Mouse (Mus musculus): ENCODE results near the gene Ccdc60. TPM values are rescaled to one million over a fixed set of nuclear protein-coding genes. Genes with fewer than 3 reads are reported as not detected.
"Not testable (repeated sequence)": the region's sequence is repeated elsewhere in the genome, so short reads cannot be mapped to it uniquely, and the experiment has no call there.

The Ccdc60 gene
- polyA plus RNA-seq, 1 experiment from 2014 or later = 1.9 TPM

DNA sequence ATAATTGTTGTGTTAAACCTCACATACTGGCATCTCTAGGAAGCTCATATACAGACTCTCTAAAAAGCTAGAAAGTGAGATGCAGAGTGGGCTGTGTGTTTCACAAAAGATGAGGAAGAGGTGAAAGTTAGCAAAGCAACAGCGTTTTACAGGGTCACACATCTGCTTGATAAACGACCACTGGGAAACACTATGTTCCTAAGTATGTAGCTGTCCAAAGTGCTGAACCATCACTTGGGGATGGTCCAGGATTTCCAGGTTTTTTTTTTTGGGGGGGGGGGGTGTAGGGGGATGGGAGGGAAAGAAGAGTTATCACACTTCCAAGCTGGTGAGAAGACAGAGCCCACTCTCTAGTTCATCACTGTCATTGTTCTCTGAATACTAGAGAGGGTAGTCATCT is 134.0 kb downstream of the Ccdc60 start:
- no peak overlapping the region for H3K9ac ChIP-seq (ENCODE audit: low read depth, low read length)
- no peak overlapping the region for H3K27ac ChIP-seq (replicated peaks; ENCODE audit: low read depth, low read length)
- H3K4me3 ChIP-seq (ENCODE audit: low read depth, low read length) = no peak overlapping the region
- no peak for ATAC-seq (ENCODE audit: low read depth)
- no peaks in the 10 kb centered on the region for H3K4me1 ChIP-seq (ENCODE audit: control insufficient read depth, insufficient read depth, low read length)
- H3K9me3 ChIP-seq (ENCODE audit: control insufficient read depth, low read length) = no peaks in the 10 kb centered on the region
- H3K36me3 ChIP-seq (ENCODE audit: control insufficient read depth, insufficient read depth, low read length) = no peaks in the 10 kb centered on the region
- H3K4me2 ChIP-seq (ENCODE audit: low read depth, low read length) = no peak overlapping the region
- 17% methylated on average over 2 of the region's 2 CpGs for WGBS
- H3K27me3 ChIP-seq (replicated peaks; ENCODE audit: control insufficient read depth, insufficient read depth, low read length) = no peaks in the 10 kb centered on the region
- DNase-seq (ENCODE audit: low spot score) = no peak

DNA sequence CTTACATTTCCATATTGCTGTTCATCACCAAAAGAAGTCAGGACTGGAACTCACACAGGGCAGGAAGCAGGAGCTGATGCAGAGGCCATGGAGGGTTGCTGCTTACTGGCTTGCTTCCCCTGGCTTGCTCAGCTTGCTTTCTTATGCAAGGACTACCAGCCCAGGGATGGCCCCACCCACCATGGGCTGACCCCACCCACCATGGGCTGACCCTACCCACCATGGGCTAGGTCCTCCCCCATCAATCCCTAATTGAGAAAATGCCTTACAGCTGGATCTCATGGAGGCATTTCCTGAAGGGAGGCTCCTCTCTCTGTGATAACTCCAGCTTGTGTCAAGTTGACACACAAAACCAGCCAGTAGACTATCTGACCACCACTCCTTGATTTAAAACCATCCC is 142.3 kb downstream of the Ccdc60 start:
- H3K9ac ChIP-seq (ENCODE audit: low read depth, low read length); H3K27ac ChIP-seq (replicated peaks; ENCODE audit: low read depth, low read length); H3K4me3 ChIP-seq (ENCODE audit: low read depth, low read length); H3K27me3 ChIP-seq (replicated peaks; ENCODE audit: control insufficient read depth, insufficient read depth, low read length); H3K4me2 ChIP-seq (ENCODE audit: low read depth, low read length); H3K9me3 ChIP-seq (ENCODE audit: control insufficient read depth, low read length); H3K4me1 ChIP-seq (ENCODE audit: control insufficient read depth, insufficient read depth, low read length); H3K36me3 ChIP-seq (ENCODE audit: control insufficient read depth, insufficient read depth, low read length); ATAC-seq (ENCODE audit: low read depth); DNase-seq (ENCODE audit: low spot score): not testable (repeated sequence)

DNA sequence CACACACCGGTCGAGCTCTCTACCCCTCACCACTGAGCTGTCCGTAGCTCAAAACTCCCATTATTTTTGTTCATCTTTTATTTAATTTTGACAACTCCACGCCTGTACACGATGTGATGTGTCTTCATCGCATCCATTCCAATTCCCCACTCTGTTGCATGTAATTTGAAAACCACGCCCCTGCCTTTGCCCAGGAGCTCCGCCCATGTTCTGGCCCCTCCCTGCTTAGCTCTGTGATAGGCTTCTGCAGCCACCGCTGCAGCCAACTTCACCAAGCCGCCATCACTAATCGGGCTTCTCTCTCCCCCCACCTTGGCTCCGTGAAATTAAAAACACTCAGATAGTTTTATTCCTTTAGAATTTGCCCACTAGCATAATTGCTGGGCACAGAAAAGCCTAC is 144.1 kb downstream of the Ccdc60 start:
- Histone ChIP-seq H3K27ac (replicated peaks; ENCODE audit: low read depth, low read length) (no peak overlapping the region), H3K4me2 (ENCODE audit: low read depth, low read length) (no peak overlapping the region), H3K9me3 (ENCODE audit: control insufficient read depth, low read length) (no peaks in the 10 kb centered on the region), H3K27me3 (replicated peaks; ENCODE audit: control insufficient read depth, insufficient read depth, low read length) (0 out of 2 replicates have a peak, but pooled peaks cover 4% of the 10 kb centered on the region), H3K4me3 (ENCODE audit: low read depth, low read length) (no peak overlapping the region), H3K9ac (ENCODE audit: low read depth, low read length) (no peak overlapping the region), H3K36me3 (ENCODE audit: control insufficient read depth, insufficient read depth, low read length) (no peaks in the 10 kb centered on the region), H3K4me1 (ENCODE audit: control insufficient read depth, insufficient read depth, low read length) (no peaks in the 10 kb centered on the region)
- no peak for ATAC-seq (ENCODE audit: low read depth)
- DNase-seq (ENCODE audit: low spot score) = no peak
- 72% methylated on average over 12 of the region's 12 CpGs for WGBS

DNA sequence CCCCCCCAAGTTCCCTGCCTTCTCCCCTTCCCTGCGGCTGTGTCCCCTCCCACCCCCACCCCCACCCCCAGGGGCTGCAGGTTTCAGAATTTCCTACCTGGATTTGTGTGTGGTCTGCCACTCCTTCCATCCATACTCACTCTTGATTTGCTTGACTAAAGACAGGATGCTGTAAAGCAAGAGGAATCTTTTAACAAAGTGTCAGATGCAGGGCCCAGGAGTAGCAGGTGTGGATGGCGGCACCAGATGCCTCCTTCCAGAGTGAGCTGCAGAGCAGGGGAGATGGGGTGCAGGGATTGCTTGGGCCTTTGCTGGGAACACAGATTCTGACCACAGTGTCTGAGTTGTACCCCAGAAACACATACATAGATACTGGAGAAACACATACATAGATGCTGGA is 148.1 kb downstream of the Ccdc60 start:
- Histone ChIP-seq H3K4me2 (ENCODE audit: low read depth, low read length) (no peak overlapping the region), H3K27ac (replicated peaks; ENCODE audit: low read depth, low read length) (no peak overlapping the region), H3K4me3 (ENCODE audit: low read depth, low read length) (no peak overlapping the region), H3K36me3 (ENCODE audit: control insufficient read depth, insufficient read depth, low read length) (no peaks in the 10 kb centered on the region), H3K9ac (ENCODE audit: low read depth, low read length) (no peak overlapping the region), H3K4me1 (ENCODE audit: control insufficient read depth, insufficient read depth, low read length) (no peaks in the 10 kb centered on the region), H3K27me3 (replicated peaks; ENCODE audit: control insufficient read depth, insufficient read depth, low read length) (0 out of 2 replicates have a peak, but pooled peaks cover 4% of the 10 kb centered on the region), H3K9me3 (ENCODE audit: control insufficient read depth, low read length) (no peaks in the 10 kb centered on the region)
- no peak for DNase-seq (ENCODE audit: low spot score)
- ATAC-seq (ENCODE audit: low read depth) = no peak
- WGBS = 30% methylated on average over 1 of the region's 2 CpGs

DNA sequence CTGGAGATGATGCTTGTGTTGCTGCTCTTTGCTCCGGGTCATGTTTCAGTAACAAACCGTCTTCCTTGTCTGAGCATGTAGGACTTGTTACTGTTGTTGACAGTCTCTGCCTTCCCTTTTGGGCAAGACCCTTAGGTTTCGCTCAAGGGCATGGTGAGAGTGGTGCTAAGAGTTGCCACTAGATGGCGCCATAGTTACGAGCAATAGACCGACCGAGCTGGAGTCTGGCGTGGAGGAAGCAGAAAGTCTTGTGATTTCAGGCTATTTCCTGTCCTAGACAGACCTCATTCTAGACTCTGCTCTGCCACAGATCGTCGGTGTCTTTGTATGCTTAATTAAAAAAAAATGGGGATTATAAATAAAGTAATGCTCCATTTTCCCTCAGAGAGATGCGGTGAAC is 165.4 kb downstream of the Ccdc60 start:
- 9% methylated on average over 11 of the region's 11 CpGs for WGBS
- H3K27ac ChIP-seq (replicated peaks; ENCODE audit: low read depth, low read length) = no peak overlapping the region
- peak overlapping the region; percentile 20; the same call in 1 of the 2 replicates for H3K4me2 ChIP-seq (ENCODE audit: low read depth, low read length)
- H3K4me1 ChIP-seq (ENCODE audit: control insufficient read depth, insufficient read depth, low read length) = no peaks in the 10 kb centered on the region
- no peaks in the 10 kb centered on the region for H3K9me3 ChIP-seq (ENCODE audit: control insufficient read depth, low read length)
- no peak overlapping the region for H3K9ac ChIP-seq (ENCODE audit: low read depth, low read length)
- no peak overlapping the region for H3K4me3 ChIP-seq (ENCODE audit: low read depth, low read length)
- ATAC-seq (ENCODE audit: low read depth) = peak; percentile 79; the same call in 1 of the 2 replicates
- H3K36me3 ChIP-seq (ENCODE audit: control insufficient read depth, insufficient read depth, low read length) = no peaks in the 10 kb centered on the region
- no peaks in the 10 kb centered on the region for H3K27me3 ChIP-seq (replicated peaks; ENCODE audit: control insufficient read depth, insufficient read depth, low read length)
- peak; percentile 88 for DNase-seq (ENCODE audit: low spot score)

DNA sequence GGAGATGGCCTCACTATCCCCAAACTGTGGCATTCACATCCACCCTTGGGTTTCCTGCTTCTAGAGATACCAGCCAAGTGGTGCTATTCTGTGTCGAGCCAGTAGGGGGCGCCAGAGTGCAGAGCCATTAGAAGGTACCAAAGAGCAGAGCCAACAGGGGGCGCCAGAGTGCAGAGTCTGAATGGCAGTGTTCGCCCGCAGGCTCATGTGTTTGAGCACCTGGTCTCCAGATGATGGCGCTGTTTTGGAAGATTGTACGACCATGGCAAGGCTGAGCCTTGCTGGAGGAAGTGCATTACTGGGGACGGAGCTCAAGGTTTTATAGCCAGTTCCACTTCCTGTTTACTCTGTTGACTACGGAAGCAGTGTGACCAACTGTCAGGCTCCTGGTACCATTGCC is 172.2 kb downstream of the Ccdc60 start:
- no peak overlapping the region for H3K4me2 ChIP-seq (ENCODE audit: low read depth, low read length)
- 44% methylated on average over 9 of the region's 9 CpGs for WGBS
- H3K27ac ChIP-seq (replicated peaks; ENCODE audit: low read depth, low read length) = no peak overlapping the region
- H3K36me3 ChIP-seq (ENCODE audit: control insufficient read depth, insufficient read depth, low read length) = no peaks in the 10 kb centered on the region
- H3K4me1 ChIP-seq (ENCODE audit: control insufficient read depth, insufficient read depth, low read length) = no peaks in the 10 kb centered on the region; the same call in 1 of the 2 replicates
- H3K27me3 ChIP-seq (replicated peaks; ENCODE audit: control insufficient read depth, insufficient read depth, low read length) = no peaks in the 10 kb centered on the region
- peak; percentile 13 for DNase-seq (ENCODE audit: low spot score)
- H3K9me3 ChIP-seq (ENCODE audit: control insufficient read depth, low read length) = no peaks in the 10 kb centered on the region
- no peak overlapping the region for H3K9ac ChIP-seq (ENCODE audit: low read depth, low read length)
- no peak overlapping the region for H3K4me3 ChIP-seq (ENCODE audit: low read depth, low read length)
- no peak for ATAC-seq (ENCODE audit: low read depth)

DNA sequence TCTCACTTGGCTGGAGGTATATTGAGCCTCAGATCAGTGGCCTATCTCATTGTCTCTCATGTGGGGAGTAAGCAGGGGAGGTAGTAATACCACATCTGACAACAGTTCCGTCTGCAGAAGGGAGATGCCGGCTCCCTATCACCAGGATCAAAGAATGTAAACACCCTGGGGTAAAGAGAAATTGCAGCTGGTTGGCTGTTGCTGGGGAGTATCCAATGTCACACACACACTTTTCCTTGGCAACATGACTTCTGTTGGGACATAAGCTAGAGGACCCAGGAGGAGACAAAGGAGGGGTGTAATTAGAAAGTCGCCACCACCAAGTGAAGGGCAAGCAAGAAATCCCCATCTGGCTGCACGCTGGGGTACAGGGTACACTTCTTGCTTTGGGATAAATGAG is 172.7 kb downstream of the Ccdc60 start:
- 37% methylated on average over 4 of the region's 4 CpGs for WGBS
- ATAC-seq (ENCODE audit: low read depth) = no peak

DNA sequence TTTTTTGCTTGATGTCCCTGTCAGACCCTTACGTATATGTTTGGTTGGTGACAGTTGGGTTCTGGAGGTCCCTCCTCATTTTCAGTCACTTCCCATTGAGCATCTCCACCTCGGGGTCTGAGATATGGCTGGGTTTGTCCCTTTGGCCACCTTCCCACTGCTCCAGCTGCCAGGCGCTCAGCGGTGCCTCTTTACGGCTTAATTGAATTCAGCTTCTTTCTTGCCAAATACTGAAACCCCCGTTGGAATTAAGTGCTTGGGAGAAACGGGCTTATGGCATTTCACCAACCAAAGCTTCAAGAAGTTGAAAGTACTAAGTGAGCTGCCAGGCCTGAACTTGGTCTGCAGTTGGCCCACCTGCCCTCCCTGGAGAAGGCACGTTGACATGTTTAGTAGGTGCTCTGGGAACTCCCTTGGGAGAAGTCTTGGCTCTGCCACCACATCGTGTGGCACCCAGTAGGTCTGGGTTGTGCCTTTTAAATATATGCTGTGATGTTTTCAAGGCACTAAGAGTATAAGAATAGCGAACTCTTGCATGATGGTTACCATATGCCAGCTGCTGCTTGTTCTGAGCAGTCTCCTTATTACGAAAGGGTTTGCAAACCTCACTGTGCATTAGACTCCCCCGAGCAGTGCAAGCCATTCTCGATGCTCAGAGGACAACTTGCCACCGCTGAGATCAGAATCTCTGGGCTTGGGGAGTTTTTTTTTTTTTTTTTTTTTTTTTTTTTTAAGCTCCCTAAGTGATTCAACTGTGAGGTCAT is 173.5 kb downstream of the Ccdc60 start:
- no peak for ATAC-seq (ENCODE audit: low read depth)
- Histone ChIP-seq H3K36me3 (ENCODE audit: control insufficient read depth, insufficient read depth, low read length) (no peaks in the 10 kb centered on the region), H3K27me3 (replicated peaks; ENCODE audit: control insufficient read depth, insufficient read depth, low read length) (no peaks in the 10 kb centered on the region), H3K4me3 (ENCODE audit: low read depth, low read length) (no peak overlapping the region), H3K9ac (ENCODE audit: low read depth, low read length) (no peak overlapping the region), H3K9me3 (ENCODE audit: control insufficient read depth, low read length) (no peaks in the 10 kb centered on the region), H3K4me2 (ENCODE audit: low read depth, low read length) (no peak overlapping the region), H3K4me1 (ENCODE audit: control insufficient read depth, insufficient read depth, low read length) (no peaks in the 10 kb centered on the region; the same call in 1 of the 2 replicates), H3K27ac (replicated peaks; ENCODE audit: low read depth, low read length) (no peak overlapping the region)
- 59% methylated on average over 14 of the region's 14 CpGs for WGBS
- peak; percentile 54 for DNase-seq (ENCODE audit: low spot score)

More for the DNA sequence above, 172.7 kb downstream of the Ccdc60 start:
- Histone ChIP-seq H3K9ac (ENCODE audit: low read depth, low read length) (no peak overlapping the region), H3K9me3 (ENCODE audit: control insufficient read depth, low read length) (no peaks in the 10 kb centered on the region), H3K4me1 (ENCODE audit: control insufficient read depth, insufficient read depth, low read length) (no peaks in the 10 kb centered on the region; the same call in 1 of the 2 replicates), H3K27me3 (replicated peaks; ENCODE audit: control insufficient read depth, insufficient read depth, low read length) (no peaks in the 10 kb centered on the region), H3K27ac (replicated peaks; ENCODE audit: low read depth, low read length) (no peak overlapping the region), H3K4me3 (ENCODE audit: low read depth, low read length) (no peak overlapping the region), H3K4me2 (ENCODE audit: low read depth, low read length) (no peak overlapping the region), H3K36me3 (ENCODE audit: control insufficient read depth, insufficient read depth, low read length) (no peaks in the 10 kb centered on the region)
- peak; percentile 8 for DNase-seq (ENCODE audit: low spot score)

DNA sequence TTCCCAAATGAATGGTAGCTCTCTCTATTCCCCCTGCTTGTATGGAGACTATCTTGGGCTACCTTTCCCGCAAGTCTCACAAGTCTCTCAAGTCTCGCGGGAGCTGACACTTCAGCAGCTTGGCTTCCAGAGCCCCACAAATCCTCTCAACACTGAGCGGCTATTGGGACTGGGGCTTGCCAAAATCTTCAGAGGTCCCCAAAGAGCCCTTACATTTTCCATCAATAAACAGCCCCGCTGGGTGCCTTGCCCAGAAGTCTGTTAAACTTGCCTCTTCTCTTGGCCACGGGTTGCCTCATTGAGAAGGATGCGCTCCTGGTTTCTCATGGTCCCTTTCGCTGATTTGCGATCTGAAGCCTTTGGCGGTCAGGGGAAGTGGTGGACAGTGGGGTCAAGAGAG is 180.1 kb downstream of the Ccdc60 start:
- Histone ChIP-seq H3K27me3 (replicated peaks; ENCODE audit: control insufficient read depth, insufficient read depth, low read length) (no peaks in the 10 kb centered on the region), H3K27ac (replicated peaks; ENCODE audit: low read depth, low read length) (no peak overlapping the region), H3K4me3 (ENCODE audit: low read depth, low read length) (no peak overlapping the region), H3K9ac (ENCODE audit: low read depth, low read length) (no peak overlapping the region), H3K4me2 (ENCODE audit: low read depth, low read length) (no peak overlapping the region), H3K4me1 (ENCODE audit: control insufficient read depth, insufficient read depth, low read length) (no peaks in the 10 kb centered on the region), H3K9me3 (ENCODE audit: control insufficient read depth, low read length) (no peaks in the 10 kb centered on the region), H3K36me3 (ENCODE audit: control insufficient read depth, insufficient read depth, low read length) (no peaks in the 10 kb centered on the region)
- ATAC-seq (ENCODE audit: low read depth) (no peak), DNase-seq (ENCODE audit: low spot score) (no peak)
- 91% methylated on average over 10 of the region's 10 CpGs for WGBS

Measured in embryonic facial prominence, embryonic 14.5 days (tissue).